Mouse (Mus musculus) megakaryocyte-erythroid progenitor cell, adult 5-6 weeks (primary cell): ENCODE measurements at regions not wholly inside any gene's neighbourhood (a gene's known extent, or its start where the extent isn't known, plus 50 kb on each side); places are given as distances from the start of the nearest gene placed in this dataset.

ENCODE experiments used
- ATAC-seq: replicated peaks from 2 replicates; pipeline ENCODE4 v1.8.0; 2016; ENCODE audit warnings: mild to moderate bottlenecking, inconsistent platforms; ENCODE audit not compliant: severe bottlenecking, poor library complexity, low FRiP score, low TSS enrichment

DNA sequence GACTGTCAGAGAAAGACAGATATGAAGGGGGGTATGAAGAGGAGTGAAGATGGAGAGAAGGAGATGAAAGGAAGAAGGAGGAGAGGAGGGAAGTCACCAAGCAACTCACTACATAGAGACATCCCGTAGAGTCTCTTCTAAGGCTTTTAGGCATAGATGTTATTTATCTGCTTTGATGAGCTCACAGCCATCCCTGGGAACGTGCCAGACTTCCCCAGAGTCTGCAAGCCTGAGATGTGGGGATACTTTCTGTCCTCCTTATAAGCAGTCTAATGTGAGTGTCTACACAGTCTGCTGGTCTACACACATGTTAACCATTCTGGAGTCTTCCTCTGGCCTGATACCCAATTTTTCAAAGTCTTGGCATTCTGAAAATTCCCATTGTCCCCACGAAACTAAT, 166.0 kb upstream of the Tox3 start:
- ATAC-seq, result no peak

DNA sequence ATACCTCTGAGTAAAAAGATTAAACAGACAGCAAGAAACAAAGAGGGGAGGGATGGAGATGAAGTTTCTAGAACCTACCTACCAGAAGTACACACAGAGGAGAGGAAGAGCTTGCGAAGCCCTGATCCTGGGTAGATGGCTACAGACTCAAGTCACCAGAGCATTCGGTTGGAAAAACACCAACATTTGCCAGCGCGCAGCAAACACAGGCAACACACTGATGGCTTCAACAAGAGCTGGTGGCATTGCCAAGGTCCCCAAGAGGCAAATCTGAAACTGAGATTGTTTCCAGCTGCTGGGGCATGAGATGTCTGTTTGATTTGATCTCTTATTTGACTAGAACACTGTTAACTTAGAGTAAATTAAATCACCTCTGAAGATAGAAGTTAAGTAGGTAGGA, 165.5 kb upstream of the Tox3 start:
- no peak for ATAC-seq

DNA sequence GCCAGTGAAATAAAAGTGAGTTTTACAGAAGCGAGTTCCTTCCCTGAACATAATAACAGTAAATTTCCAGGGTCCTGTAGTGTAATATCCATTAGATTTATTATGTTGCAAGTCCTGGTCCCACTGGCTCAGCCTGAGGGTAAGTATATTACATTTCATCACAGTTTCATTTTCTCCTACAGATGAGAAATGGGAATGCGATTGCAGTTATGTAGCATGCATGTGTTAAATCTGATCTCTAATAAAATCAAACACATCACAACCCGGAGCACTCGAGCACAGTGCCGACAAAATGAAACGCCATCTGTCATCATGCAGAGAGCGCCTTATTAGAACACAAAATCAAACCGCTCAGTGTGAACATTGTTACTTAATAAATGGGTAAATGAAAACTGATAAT, 165.0 kb upstream of the Tox3 start:
- no peak for ATAC-seq

DNA sequence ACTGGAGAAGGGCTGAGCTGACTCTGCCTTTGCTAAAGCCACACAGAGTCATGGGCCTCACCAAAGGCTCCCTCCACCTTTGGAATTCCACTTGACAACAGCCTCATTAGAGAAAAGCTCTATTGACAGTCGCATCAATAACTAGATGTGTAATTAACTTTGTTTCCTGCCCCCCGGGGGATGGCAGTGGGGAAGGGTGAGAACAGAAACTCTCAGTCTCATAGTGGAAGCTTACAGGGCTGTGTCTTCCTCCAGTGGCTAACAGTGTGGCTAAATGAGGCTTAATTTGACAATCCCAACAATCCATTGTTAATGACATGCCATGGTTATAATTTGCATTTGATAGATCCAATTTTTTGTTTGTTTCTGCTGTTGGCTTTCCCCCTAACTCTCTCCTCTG, 164.5 kb upstream of the Tox3 start:
- ATAC-seq, result no peak

DNA sequence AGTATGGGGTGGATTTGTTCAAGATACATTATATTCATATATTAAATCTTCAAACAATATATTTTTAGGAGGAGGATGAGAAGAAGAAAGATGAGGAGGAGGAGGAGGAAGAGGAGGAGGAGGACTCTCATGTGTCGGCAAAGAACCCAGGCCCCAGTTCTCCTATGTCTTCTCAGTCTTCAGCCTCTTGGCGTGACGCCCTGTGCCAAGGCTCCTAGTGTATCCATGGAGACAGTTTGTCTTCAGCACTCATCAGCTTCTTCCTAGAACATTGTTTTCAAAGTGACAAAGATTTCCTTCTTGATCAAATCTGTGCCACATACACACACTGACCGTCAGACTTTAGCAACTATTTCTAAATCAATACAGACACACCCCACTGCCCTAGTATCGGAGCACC, 156.4 kb upstream of the Tox3 start:
- no peak for ATAC-seq

DNA sequence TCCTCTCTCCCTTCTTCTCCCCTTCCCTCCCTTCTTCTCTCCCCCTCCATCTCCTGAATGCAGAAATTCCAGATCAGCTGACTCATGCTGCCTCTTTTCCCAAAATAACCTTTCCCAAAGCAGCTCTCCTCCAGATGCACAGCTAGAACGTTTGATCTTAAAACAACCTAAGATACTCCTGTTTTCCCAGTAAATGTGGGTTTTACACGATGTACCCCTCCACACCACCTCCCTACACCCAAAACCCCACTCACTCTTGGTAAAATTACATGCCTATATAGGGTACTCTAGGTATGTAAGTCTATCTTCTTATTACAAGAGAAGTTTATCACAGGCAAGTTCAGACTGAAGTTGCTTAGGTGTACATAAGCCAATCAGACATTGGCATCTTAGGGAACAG, 155.2 kb upstream of the Tox3 start:
- ATAC-seq, result no peak

DNA sequence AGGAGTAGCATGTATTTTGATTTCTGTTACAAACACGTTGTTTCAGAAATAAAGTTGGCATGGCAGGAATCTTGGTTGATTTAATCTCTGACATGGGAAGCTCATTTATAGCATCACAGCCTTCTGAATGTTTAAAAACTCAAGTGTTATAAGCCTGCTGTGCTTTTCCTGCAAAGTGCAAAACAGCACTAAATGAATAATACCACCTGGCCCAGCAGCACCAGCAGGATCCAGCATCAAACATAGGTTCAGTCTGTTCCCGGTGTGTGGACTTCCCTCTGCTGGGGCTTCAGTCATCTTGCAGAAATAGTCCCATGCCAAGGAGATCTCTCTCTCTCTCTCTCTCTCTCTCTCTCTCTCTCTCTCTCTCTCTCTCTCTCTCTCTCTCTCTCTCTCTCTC, 154.7 kb upstream of the Tox3 start:
- no peak for ATAC-seq

DNA sequence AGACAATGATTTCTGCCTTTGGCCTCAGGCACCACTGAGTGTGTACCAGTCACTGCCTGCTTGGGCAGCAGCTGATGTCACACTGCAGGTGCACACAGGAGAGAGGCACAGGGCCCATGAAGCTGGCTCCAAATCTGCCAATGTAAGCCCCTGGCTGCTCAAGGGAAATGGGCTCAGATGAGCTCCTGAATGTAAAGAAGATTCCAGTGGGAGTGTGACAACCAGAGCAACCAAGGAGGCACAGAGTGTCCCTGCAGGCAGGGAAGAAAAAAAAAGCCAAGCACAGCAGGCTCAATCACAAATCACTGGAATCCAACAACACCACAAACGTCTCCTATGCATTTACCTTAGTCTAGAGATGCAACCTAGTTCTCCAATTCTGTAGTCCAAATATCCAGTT, 151.2 kb upstream of the Tox3 start:
- no peak for ATAC-seq

DNA sequence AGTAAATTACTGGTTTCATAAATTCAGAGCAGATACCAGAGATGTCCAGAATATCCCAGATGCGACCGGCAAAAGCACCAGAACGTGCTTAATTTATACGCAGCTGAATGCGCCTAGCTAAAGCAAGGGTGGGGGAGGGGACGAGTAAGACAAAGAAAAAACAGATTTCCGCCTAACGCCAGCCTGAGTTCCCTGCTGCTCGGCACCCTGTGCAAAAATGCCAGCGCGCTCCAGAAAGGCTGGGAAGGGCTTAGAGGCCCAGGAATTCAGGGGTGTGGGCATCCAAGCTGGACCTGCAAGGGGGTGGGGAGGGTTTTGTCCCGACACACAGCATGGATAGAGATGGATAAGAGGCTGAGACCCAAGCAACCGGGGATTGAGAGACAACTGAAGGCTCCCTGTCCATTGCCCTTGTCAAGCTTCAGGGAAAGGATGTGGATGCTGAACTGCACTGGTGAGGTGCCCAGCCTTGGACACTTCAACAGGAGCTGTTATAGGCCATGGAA, 148.6 kb upstream of the Tox3 start:
- ATAC-seq, result no peak

DNA sequence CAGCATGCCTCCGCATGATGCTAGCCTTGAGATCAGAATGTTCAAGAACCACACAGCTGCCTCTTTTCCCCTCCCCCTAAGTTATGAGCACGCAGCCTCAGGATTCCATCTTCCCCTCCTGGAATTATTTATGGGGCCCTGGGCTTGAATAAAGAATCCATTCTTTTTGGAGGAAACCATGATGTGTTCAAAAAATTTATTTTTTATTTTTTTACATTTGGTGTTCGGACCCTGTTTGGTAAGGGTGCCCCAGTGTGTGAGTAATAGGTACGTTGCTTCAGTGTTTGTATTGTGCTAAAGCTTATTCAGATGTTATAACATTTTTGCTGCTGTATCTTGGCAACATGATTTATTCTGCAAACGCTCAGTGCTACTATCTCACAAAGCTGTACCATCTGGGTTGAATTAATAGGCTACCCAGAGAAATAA, 147.8 kb upstream of the Tox3 start:
- ATAC-seq, result no peak

DNA sequence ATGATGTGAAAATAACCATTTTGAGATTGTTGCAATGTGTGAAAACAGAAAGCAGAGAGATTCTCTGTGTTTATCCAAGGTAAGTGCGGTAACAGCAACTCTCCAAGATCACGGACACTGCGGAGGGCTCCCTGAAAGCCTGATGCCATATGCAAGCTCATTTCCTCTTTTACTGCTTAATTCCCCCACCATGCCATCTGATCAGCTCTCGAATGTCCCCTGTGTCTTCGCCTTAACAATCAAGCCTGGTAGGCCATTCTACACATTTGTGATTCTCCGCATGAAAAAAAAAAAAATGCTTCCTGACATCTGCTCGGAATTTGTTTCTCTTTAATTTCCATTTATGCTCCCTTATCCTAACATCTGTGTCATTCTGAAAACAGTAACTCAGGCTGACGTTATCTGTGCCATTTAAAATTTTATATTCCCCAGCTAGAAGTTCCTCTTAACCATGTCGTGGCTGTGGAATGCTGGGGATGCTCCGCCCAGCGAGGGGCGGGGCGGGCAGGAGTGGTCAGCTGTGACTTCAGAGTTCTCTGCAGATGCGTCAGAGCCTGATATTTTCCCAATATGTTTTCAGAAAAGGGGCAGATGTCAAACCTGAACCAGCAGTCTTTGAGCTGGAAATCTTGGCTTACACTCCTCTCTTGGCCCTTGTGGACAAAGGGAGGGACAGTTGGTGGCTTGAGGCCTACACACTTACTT, 144.5 kb upstream of the Tox3 start:
- no peak for ATAC-seq

DNA sequence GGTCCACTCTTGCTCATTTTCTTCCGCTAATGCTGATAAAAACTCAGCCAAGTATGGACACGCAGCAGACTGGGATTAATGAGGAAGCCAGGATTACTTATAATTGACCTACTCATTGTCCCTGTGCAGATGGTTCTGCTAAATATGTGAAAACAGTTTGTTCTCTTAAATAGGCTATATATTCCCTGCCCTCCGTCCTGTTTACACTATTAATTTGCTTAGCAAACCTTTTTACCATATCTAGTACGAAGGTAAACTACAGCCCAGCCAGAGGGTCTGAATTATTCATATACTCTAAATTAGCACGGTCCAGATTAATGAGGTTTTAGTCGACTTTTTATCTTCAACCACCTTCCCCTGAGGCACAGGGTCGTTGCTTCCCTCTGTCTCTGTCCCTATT, 143.5 kb upstream of the Tox3 start:
- ATAC-seq, result no peak

DNA sequence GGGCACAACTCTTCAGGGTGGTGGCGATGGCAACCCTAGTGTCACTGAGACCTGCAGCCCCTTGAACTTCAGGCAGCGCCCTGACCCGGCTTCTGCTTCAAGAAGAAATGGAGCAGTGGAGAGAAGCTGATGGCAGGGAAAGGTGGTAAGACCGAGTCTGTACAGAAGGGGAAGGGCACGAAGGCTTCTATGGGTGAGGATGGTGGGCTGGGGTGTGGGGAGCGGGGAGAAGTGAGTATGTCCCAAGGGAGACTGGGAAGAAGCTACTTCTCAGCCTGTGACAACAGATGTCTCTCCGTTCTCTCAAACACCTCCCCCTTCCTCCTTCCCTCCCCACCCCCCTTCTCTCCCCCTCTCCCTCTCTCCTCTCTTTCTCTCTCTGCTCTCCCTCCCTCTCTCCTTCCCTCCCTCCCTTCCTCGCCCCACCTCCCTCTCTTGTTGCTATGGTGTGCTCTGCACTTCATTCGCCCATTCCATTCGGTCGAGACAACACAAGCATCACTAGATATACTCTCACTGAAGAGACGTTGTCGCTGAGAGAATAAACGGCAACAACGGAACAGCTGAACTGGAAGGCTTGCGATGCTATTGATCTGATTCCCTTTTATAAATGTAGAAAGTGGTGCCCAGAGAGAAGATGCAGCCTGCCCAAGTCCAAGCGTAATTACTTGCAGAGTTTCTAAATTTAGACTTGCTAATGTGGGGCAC, 142.7 kb upstream of the Tox3 start:
- ATAC-seq, result no peak

DNA sequence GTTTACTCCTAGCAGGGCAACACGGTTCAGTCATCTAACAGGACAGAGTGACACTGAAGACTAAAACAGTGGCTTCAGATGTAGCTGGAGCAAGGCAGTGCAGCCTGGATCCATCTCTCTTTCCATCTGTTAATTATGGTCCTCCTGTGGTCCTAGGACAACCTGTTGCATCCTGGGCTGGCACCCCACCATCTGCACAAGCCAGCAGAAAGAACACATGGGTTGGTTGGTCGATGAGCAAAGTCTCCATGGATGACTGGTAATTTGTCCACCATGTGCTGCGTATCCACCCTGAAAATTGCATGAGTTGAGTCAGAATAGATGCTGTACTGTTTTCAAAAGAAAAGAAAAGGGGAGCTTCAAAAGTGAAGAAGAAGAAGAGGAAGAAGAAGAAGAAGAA, 138.4 kb upstream of the Tox3 start:
- no peak for ATAC-seq

DNA sequence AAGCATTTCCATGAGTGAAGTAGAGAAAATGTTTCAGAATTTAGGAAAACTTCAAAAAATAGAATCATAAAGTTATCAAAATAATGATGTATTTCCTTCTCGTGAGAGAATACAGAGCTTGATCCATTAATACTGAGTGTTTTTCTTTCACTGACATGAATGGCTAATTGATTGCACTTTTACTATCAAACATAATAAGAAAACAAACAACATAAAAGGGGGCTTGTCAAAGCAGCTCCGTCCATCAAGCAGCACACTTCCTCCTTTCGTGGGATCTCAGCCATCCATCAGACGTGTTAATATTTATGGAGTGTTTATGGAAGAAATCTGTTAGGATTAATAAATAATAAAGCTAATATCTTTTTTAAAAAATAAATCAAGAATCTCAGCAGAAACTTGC, 130.0 kb upstream of the Tox3 start:
- no peak for ATAC-seq

DNA sequence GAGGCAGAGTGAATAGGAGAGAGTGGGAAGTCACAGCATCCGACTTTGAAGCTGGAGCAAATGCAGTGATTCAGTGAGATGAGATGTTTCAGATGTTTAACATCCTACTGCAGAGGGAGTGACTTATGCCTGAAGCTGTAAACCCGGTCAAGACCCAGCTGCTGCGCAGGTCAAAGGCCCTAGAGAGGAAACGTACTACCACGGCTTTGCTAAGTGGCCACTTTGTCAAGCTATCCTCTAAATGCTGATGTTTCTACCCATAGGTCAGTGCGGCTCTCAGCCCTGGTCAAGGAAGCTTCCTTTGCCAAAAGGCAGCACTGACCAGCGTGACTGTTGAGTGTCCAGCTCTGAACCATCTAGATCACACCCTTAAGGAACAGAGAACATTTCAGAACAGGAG, 125.9 kb upstream of the Tox3 start:
- no peak for ATAC-seq

DNA sequence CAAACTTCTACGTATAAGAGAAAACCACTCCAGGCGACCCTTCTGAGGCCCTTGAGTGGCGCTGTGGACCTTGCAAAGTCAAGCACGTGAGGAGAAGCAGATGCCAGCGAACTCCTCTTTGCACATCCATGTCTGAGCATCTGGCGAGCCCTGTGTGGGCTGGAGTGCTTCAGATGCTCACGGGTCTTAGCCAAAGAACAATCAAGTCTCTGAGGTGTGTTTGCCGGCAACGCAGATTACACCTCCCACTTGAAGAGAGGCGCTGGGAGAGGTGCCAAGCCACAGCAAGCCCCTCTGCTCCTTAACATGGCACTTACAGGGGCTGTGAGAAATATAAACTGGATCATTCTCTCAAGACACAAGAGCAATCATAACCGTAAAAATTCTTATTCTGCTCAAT, 122.7 kb upstream of the Tox3 start:
- ATAC-seq, result no peak

DNA sequence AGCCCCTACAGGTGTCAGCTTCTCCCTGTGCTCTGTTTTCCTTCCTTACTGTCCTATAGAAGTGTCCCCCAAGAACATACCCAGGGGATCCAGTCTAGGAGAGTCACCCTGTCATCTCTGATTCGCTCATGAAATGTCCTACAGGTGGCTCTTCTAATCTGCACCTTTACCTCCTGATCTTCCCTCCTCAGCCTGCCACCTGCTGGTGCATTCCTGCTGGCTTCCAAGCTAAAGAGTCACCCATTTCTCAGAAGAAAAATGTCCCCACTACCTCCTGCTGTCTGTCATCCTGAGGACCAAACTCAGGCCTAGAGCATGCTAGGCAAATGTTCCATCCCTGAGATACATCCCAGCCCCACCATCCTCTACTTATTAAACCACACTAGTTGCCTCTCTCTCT, 115.6 kb upstream of the Tox3 start:
- ATAC-seq, result no peak

DNA sequence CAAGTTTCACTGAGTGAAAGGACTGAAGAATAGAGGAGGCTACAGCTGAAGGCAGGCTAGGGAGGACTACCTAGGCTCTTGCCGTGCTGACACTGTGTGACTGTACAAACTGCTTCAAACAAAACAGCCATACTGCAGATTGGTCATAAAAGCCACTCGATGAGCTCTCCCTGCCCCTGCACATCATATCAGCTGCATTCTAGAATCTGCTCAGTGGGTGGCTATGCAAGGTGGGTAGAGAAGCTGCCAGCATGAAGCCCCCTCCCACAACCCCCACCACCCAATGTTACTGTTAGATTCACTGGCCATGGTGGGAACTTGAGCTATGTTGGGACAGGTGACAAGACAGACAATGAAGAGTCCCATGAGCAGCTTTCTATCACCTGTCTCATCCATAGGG, 107.2 kb upstream of the Tox3 start:
- no peak for ATAC-seq

DNA sequence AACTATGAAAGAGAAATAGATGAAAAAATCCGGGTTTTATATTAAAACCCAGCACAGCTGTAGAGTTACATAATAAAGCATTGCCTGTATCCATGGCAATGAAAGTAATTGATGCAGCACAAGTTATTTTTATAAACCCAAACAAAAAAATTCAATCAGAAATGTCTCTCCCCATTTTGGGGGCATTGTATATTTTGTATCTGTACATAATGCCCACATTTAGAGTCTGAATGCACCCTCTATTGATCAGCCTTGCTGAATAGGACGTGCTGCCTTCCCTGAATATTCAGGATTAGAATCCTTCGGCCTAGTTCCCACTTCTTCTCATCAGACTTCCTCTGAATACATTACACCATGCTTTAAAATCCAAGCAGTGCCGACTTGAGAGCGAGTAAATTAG, 106.0 kb upstream of the Tox3 start:
- ATAC-seq, result no peak

DNA sequence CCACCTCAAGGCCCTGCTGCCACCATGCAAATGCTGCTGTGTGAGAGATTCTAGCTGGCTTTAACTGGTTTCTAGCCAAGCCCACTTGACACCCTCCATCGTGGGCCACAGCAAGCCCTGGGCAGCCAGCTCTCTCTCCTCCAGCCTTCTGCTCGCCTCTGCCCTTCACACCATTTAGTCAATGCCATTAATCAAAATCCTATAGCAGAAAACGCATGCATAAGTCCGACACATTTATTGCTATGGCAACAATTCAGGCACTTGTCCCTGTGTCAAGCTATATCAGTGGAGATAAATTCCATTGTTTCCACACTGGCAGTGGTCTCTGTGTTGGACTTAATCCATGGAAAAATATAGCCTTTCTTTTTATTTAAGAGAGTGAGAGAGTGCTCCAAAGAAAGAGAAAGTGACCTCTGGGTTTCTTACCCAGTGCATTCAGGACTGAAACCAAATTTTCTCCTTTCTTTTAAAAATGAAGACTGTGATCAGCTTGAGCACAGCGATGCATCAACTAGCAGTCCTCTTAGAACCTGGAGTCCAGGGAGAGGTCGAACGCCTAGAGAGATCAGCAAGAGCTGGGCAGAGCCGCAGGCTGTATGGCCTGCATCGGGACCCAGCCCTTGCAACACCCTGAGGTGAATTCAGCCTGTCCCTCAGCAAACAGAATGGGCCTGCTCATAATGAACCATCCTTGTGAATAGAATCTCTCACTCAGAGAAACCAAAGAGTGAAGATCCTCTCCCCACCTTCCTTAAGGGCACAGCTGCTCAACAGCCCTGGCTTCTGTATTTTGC, 93.1 kb upstream of the Tox3 start:
- ATAC-seq, result no peak
